Mouse (Mus musculus) midbrain, embryonic 14.5 days (tissue): ENCODE results near the gene Acsl1. TPM values are rescaled to one million over a fixed set of nuclear protein-coding genes. Genes with fewer than 3 reads are reported as not detected.

Source experiments
- ATAC-seq: fragments of 200-750 bp; cut with Nextera tagmentation; 2 replicates; pipeline ENCODE4 v1.8.0; 2017; ENCODE audit warnings: moderate number of reproducible peaks, moderate library complexity; ENCODE audit not compliant: low FRiP score, low TSS enrichment
- DNase-seq: peaks from one replicate; pipeline ENCODE4 v3.0.0-alpha.2; 2015
- H3K27ac ChIP-seq: fragments of 300-500 bp; sonication (generic); replicated peaks from 2 replicates; pipeline ENCODE4 v1.5.1; 2014; ENCODE audit warnings: mild to moderate bottlenecking, low read depth, low read length, moderate library complexity
- H3K27me3 ChIP-seq: fragments of 300-500 bp; sonication (generic); 2 replicates; pipeline ENCODE4 v1.6.1; 2014; ENCODE audit warnings: low read length, control low read depth, mixed read lengths; ENCODE audit not compliant: control insufficient read depth, insufficient read depth
- H3K36me3 ChIP-seq: fragments of 300-500 bp; sonication (generic); 2 replicates; pipeline ENCODE4 v1.6.1; 2014; ENCODE audit warnings: low read length, control low read depth; ENCODE audit not compliant: control insufficient read depth, insufficient read depth
- H3K4me1 ChIP-seq: fragments of 300-500 bp; sonication (generic); 2 replicates; pipeline ENCODE4 v1.6.1; 2014; ENCODE audit warnings: mild to moderate bottlenecking, antibody characterized with exemption, low read length, control low read depth; ENCODE audit not compliant: control insufficient read depth, insufficient read depth
- H3K4me2 ChIP-seq: fragments of 300-500 bp; sonication (generic); 2 replicates; pipeline ENCODE4 v1.6.1; 2014; ENCODE audit warnings: mild to moderate bottlenecking, low read length, moderate library complexity
- H3K4me3 ChIP-seq: fragments of 300-500 bp; sonication (generic); replicated peaks from 2 replicates; pipeline ENCODE4 v1.5.1; 2014; ENCODE audit warnings: low read depth, low read length
- H3K9ac ChIP-seq: fragments of 300-500 bp; sonication (generic); replicated peaks from 2 replicates; pipeline ENCODE4 v1.6.1; 2014; ENCODE audit warnings: mild to moderate bottlenecking, low read length, moderate library complexity
- H3K9me3 ChIP-seq: fragments of 300-500 bp; sonication (generic); 2 replicates; pipeline ENCODE4 v1.6.1; 2016; ENCODE audit warnings: low read length, control low read depth, mixed read lengths; ENCODE audit not compliant: control insufficient read depth
- WGBS: fragments of 180-500 bp; shearing (Covaris S2); extraction: QIAGEN DNeasy Blood & Tissue Kit; methylation state at CpG from one replicate; pipeline ENCODE4 v1.1.7; 2014; 5-methylcytosine and 5-hydroxymethylcytosine counted together
- polyA plus RNA-seq: library from polyadenylated mRNA; unstranded; fragments of >200 nt; fragmentation: Nextera tagmentation; extraction: Ambion mirVana; gene quantifications from 2 replicates; pipeline ENCODE4 v1.2.1, GENCODE M21; 2014

Gene Acsl1
- polyA plus RNA-seq, 1 experiment from 2014 or later, result 20.0 TPM

DNA sequence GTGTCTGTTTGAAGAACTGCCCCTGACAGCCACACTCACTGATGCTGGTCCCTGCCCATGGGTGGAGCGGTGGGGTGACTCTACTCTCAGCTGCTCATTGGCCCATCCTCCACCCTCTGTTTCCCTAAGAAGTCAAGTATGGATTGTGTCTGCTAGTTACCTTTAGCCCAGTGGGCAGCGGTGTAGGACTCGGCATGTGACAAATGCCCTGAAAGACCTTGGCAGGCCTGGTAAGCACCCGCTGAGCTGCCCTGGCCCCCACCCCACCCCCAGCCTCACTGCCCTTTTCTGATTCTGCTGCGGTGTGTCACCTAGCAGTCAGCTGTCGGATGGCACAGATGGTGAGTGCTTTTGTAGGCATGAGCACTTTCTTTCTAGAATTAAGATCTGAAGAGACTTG lies 20.0 kb downstream of the Acsl1 start:
- Histone ChIP-seq H3K27me3 (no peaks in the 10 kb centered on the region), H3K4me2 (no peak overlapping the region), H3K36me3 (no peaks in the 10 kb centered on the region), H3K27ac (no peak overlapping the region), H3K4me3 (no peak overlapping the region), H3K9me3 (no peaks in the 10 kb centered on the region), H3K4me1 (peaks cover 4% of the 10 kb centered on the region; the same call in 1 of the 2 replicates), H3K9ac (no peak overlapping the region)
- DNase-seq (no peak), ATAC-seq (no peak)
- 76% methylated on average over 6 of the region's 6 CpGs for WGBS

DNA sequence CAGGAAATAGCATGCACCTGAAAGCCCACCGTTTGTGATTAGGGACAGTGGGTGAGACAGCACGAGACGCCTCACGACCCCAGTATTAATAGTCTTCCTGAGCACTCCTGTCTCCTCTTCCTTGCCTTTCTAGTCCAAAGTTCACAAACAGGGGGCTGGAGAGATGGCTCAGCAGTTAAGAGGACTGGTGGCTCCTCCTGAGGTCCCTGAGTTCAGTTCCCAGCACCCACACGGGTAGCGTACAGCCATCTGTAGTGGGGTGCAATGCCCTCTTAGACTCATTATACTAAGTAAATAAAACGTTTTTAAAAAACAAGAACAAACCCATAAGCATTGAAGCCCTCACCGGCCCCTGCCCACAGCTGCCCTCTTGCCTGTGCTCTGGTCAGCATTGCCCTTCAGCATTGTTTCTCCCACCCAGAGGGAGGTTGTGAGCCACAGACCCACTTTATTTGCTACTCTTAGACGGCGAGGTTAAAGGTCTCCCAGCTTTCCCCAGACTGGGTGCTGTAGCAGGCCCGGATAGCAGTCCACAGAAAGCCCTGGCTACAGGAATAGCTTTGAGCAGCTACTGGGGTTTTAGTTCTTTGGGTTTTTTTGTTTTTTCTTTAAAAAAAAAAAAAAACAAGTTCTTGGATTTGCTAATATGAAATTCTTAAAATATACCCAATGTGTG lies 22.8 kb downstream of the Acsl1 start:
- H3K4me3 ChIP-seq, result no peak overlapping the region
- 85% methylated on average over 11 of the region's 11 CpGs for WGBS
- no peaks in the 10 kb centered on the region for H3K36me3 ChIP-seq
- no peak overlapping the region for H3K4me2 ChIP-seq
- ATAC-seq (no peak), DNase-seq (no peak)
- no peaks in the 10 kb centered on the region for H3K27me3 ChIP-seq
- no peaks in the 10 kb centered on the region for H3K9me3 ChIP-seq
- no peaks in the 10 kb centered on the region for H3K4me1 ChIP-seq
- no peak overlapping the region for H3K9ac ChIP-seq
- no peak overlapping the region for H3K27ac ChIP-seq

DNA sequence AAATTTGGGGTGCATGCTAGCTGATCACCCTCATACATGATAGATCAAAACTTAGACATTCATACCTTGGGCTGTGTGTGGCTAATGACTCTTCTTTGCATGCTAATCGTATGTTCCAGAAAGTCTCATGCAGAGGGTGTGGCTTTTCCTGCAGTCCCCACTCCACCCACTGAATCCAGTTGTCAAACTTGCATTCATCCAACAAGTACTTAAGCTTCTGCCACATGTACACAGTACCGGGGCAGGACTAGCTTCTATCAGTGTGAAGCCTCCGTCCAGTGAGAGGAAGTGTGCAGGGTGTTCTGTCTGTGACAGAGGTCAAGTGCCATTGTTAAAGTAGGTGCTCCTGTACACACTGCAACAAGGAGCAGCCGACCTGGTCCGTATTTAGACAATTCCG lies 26.0 kb downstream of the Acsl1 start:
- H3K27me3 ChIP-seq, result no peaks in the 10 kb centered on the region
- no peaks in the 10 kb centered on the region for H3K36me3 ChIP-seq
- no peaks in the 10 kb centered on the region for H3K9me3 ChIP-seq
- no peaks in the 10 kb centered on the region for H3K4me1 ChIP-seq
- no peak overlapping the region for H3K27ac ChIP-seq
- ATAC-seq, result no peak
- 88% methylated on average over 6 of the region's 6 CpGs for WGBS
- no peak overlapping the region for H3K9ac ChIP-seq
- no peak overlapping the region for H3K4me3 ChIP-seq
- DNase-seq, result no peak
- H3K4me2 ChIP-seq, result no peak overlapping the region

GRCm38 (mm10) chr8:46497314-46498011 lies 26.6 kb downstream of the Acsl1 start:
- no peaks in the 10 kb centered on the region for H3K36me3 ChIP-seq
- H3K4me2 ChIP-seq, result no peak overlapping the region
- 91% methylated on average over 15 of the region's 15 CpGs for WGBS
- H3K9me3 ChIP-seq, result no peaks in the 10 kb centered on the region
- DNase-seq (no peak), ATAC-seq (no peak)
- no peak overlapping the region for H3K27ac ChIP-seq
- no peak overlapping the region for H3K9ac ChIP-seq
- no peak overlapping the region for H3K4me3 ChIP-seq
- no peaks in the 10 kb centered on the region for H3K4me1 ChIP-seq
- no peaks in the 10 kb centered on the region for H3K27me3 ChIP-seq

DNA sequence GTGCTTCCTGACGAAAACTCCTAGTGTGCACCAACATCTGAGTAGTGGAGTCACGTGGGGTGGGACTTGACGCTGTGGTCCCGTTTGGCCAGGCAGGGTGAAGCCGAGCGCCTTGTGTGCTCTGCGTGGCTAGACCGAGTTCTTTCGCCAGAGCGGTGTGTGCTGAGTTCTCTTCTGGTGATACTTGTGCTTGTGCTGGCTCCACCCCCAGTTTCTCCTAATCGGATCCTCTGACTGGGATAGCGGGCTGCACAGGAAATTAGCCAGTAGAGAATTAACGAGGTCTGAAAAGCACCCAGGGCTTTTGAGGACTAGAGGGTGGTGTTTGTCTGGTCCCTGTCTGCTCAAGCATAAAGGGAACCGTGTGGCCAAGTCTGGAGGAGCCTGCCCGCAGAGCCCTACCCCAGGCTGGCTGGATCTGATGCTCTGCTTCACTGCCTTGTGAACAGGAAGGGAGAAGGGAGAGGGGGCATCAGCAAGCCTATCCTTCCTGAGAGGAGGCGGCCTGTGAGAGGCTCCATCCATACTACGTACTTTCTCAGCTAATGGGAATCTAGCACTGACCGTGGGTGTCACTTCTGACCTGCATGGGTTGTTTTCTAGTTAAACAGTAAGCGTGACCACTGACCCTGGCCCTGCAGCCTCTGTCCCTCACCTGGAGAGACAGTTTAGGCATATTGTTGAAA lies 28.7 kb downstream of the Acsl1 start:
- H3K4me1 ChIP-seq, result 0 out of 2 replicates have a peak, but pooled peaks cover 7% of the 10 kb centered on the region
- peak overlapping the region; percentile 10; the same call in 1 of the 2 replicates for H3K4me2 ChIP-seq
- no peaks in the 10 kb centered on the region for H3K9me3 ChIP-seq
- no peaks in the 10 kb centered on the region for H3K36me3 ChIP-seq
- H3K27me3 ChIP-seq, result no peaks in the 10 kb centered on the region
- no peak overlapping the region for H3K4me3 ChIP-seq
- no peak overlapping the region for H3K27ac ChIP-seq
- H3K9ac ChIP-seq, result no peak overlapping the region
- DNase-seq (no peak), ATAC-seq (no peak)
- WGBS, result 21% methylated on average over 19 of the region's 19 CpGs

GRCm38 (mm10) chr8:46502333-46503071 lies 31.7 kb downstream of the Acsl1 start:
- peak overlapping the region; percentile 54 for H3K4me2 ChIP-seq
- no peaks in the 10 kb centered on the region for H3K27me3 ChIP-seq
- no peak overlapping the region for H3K27ac ChIP-seq
- H3K9me3 ChIP-seq, result no peaks in the 10 kb centered on the region
- DNase-seq (peak; percentile 49), ATAC-seq (no peak)
- peak overlapping the region; percentile 34 for H3K4me3 ChIP-seq
- H3K36me3 ChIP-seq, result no peaks in the 10 kb centered on the region
- 0 out of 2 replicates have a peak, but pooled peaks cover 7% of the 10 kb centered on the region for H3K4me1 ChIP-seq
- WGBS, result 21% methylated on average over 19 of the region's 19 CpGs
- H3K9ac ChIP-seq, result peak overlapping the region; percentile 39

- Histone ChIP-seq H3K9me3 (no peaks in the 10 kb centered on the region), H3K27me3 (no peaks in the 10 kb centered on the region), H3K4me3 (peak overlapping the region; percentile 34), H3K36me3 (no peaks in the 10 kb centered on the region), H3K4me1 (0 out of 2 replicates have a peak, but pooled peaks cover 7% of the 10 kb centered on the region), H3K9ac (peak overlapping the region; percentile 39), H3K27ac (no peak overlapping the region), H3K4me2 (peak overlapping the region; percentile 54)
- DNase-seq (peak; percentile 9), ATAC-seq (no peak)
- WGBS, result 83% methylated on average over 12 of the region's 12 CpGs
Measured at GRCm38 (mm10) chr8:46503072-46503695, 32.3 kb downstream of the Acsl1 start.

DNA sequence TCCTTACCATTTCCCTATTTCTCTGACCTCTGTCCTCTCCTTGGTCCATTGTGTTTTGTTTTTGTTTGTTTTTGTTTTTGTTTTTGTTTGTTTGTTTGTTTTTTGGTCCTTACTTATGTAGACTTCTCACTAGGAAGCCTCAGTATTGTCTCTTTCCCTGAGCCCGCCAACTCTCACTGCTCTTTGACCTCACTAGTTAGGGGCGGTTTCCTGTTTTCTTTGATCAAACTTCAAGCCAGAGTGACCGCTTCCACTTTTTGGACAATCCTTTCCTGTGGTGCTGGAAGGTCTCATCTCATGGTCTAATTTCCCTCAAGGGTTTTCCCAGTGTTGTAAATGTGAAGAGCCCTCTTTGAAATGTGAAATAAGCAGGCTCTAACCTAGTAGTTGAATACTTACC lies 33.4 kb downstream of the Acsl1 start:
- 72% methylated on average over 3 of the region's 3 CpGs for WGBS
- Histone ChIP-seq H3K4me2 (no peak overlapping the region), H3K9ac (no peak overlapping the region), H3K36me3 (no peaks in the 10 kb centered on the region), H3K4me3 (no peak overlapping the region), H3K4me1 (0 out of 2 replicates have a peak, but pooled peaks cover 7% of the 10 kb centered on the region), H3K9me3 (no peaks in the 10 kb centered on the region), H3K27ac (no peak overlapping the region), H3K27me3 (no peaks in the 10 kb centered on the region)
- no peak for DNase-seq
- ATAC-seq, result no peak
